Mouse (Mus musculus) left cerebral cortex, adult 18-20 months (tissue): ENCODE data around the gene Wdr1. TPM values are rescaled to one million over a fixed set of nuclear protein-coding genes. Genes with fewer than 3 reads are reported as not detected.

Experiments
- total RNA-seq, 2 experiments: library from RNA; stranded (reverse); gene quantifications; 2 replicates each; pipeline ENCODE4 v1.2.3; 2021

Gene Wdr1
- total RNA-seq, 2 experiments from 2014 or later: 150 to 157 TPM

Other genes with a start within 250 kb of the Wdr1 start
- 1 to 10 TPM; 1.4 to 2.0 TPM for gene Drd5, start 243.9 kb downstream of the Wdr1 start, total RNA-seq
- gene Slc2a9, start 60.1 kb downstream of the Wdr1 start, total RNA-seq: 1 to 10 TPM in 1 of 2 experiments, under 1 TPM in 1; 0.70 to 1.1 TPM
- 10 to 100 TPM; 11.6 to 14.8 TPM for gene Zfp518b, start 121.6 kb upstream of the Wdr1 start, total RNA-seq